Mouse (Mus musculus) T-cell, adult 2 months (primary cell): Measurements from ENCODE around the gene Kank3.
A peak's percentile ranks its signal among the peaks of the same experiment; 100 is the strongest.

ENCODE experiments used
- DNase-seq: peaks from one replicate; pipeline ENCODE4 v3.0.0; 2022; ENCODE audit warnings: low spot score

The Kank3 gene

GRCm38 (mm10) chr17:33857816-33858215 is 47.5 kb downstream of the Kank3 start:
- DNase-seq, result no peak

DNA sequence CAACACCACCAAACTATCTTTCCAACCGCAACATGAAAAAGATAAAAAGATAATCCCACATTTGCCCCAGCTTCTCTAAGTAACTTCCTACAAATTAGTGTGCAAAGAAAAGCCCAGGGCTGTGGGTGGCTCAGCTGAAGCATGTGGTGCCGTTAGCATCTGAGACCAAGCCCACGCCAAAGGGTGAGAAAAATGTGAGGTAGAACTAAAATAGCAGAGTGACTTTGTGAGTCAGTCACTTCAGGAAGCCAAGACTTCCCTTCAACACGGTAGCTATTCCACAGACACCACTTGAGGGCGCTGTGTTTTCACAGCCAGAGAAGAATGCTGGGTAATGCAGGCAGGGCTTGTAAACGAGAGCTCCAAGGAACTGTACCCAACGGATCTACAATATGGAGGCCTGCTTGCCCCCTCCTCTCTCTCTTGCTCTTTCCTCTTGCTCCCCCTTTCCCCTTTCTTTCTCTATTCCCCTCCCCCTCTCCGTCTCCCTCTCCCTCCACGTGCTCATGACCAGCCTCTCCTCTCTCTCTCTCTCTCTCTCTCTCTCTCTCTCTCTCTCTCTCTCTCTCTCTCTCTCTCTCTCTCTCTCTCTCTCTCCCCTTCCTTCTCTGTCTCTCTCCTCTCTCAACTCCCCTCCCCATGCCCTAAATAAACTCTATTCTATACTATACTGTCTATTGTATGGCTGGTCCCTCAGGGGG is 55.2 kb downstream of the Kank3 start:
- peak; percentile 81 for DNase-seq
